8 mouse cellular contexts compared by ENCODE assay signal in the genomic region with DNA sequence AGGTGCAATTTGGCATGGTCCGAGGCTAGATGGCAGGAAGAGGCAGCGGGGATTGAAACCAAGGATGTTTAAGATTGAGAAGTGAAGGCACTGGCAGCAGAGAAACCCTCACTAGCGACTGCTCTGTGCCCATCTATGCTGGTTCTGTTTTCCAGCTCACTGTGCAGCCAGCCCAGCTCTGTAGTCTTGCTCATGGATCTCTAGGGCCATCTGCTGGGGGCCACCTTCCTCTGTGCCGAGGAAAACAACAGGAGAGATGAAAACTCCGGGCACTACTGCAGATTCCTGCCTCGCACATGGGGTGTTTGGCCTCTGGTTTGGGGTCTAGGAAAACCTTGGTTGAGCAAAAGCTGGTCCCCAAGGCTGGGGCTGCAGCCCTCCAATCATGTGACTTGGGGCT. TPM values are rescaled to one million over a fixed set of nuclear protein-coding genes. Genes with fewer than 3 reads are reported as not detected.
DNase-seq lines count a peak whose midpoint lies in the region; ATAC-seq and TF ChIP-seq lines count a peak whose summit lies in the region.

No protein-coding gene starts in this region.

- no peaks in the 10 kb centered on the region for H3K9me3 ChIP-seq in forebrain, postnatal 0 days (ENCODE audit: low read length)
- no peaks in the 10 kb centered on the region for H3K9me3 ChIP-seq in forebrain, embryonic 13.5 days (replicated peaks)
- H3K9me3 ChIP-seq in lung, postnatal 0 days (ENCODE audit: low read length) = no peaks in the 10 kb centered on the region

- WGBS in forebrain, postnatal 0 days = 36% methylated on average over 6 of the region's 6 CpGs
- 35% methylated on average over 6 of the region's 6 CpGs for WGBS in forebrain, embryonic 13.5 days
- 23% methylated on average over 6 of the region's 6 CpGs for WGBS in lung, postnatal 0 days
- WGBS in small intestine, adult 2 months = 32% methylated on average over 6 of the region's 6 CpGs

- H3K27me3 ChIP-seq in forebrain, postnatal 0 days (ENCODE audit: insufficient read depth, low read length) = no peaks in the 10 kb centered on the region
- H3K27me3 ChIP-seq in forebrain, embryonic 13.5 days = no peaks in the 10 kb centered on the region
- no peaks in the 10 kb centered on the region for H3K27me3 ChIP-seq in lung, postnatal 0 days (replicated peaks; ENCODE audit: insufficient read depth, low read length)
- no peaks in the 10 kb centered on the region for H3K27me3 ChIP-seq in small intestine, adult 2 months (ENCODE audit: control insufficient read depth, insufficient read depth, low read length)

- intact Hi-C loops in heart, postnatal 10 days (cut with DNase I) = loop anchor here (1.0 to 10.0 kb wide), 3 partner anchors 35 to 181 kb away; no protein-coding TSS in a partner anchor

- TF ChIP-seq EP300 in lung, postnatal 0 days (IDR thresholded peaks at IDR 0.05) = 0 out of 2 replicates have a peak, but pooled peaks have one; percentile 15

- no peak overlapping the region for H3K4me3 ChIP-seq in forebrain, postnatal 0 days (ENCODE audit: low read depth, low read length)
- H3K4me3 ChIP-seq in forebrain, embryonic 13.5 days = no peak overlapping the region
- no peak overlapping the region for H3K4me3 ChIP-seq in lung, postnatal 0 days (ENCODE audit: low read depth, low read length)
- no peak overlapping the region for H3K4me3 ChIP-seq in small intestine, adult 2 months (ENCODE audit: low read depth, low read length)

- H3K4me2 ChIP-seq in forebrain, postnatal 0 days (ENCODE audit: low read depth) = no peak overlapping the region
- no peak overlapping the region for H3K4me2 ChIP-seq in forebrain, embryonic 13.5 days
- H3K4me2 ChIP-seq in lung, postnatal 0 days (replicated peaks; ENCODE audit: low read depth, low read length) = no peak overlapping the region

- peak; percentile 67 for ATAC-seq in forebrain, postnatal 0 days
- ATAC-seq in forebrain, embryonic 13.5 days = no peak
- ATAC-seq in lung, postnatal 0 days = peak; percentile 31

- DNase-seq in forebrain, postnatal 0 days = no peak
- peak; percentile 59 to 65 for DNase-seq in adrenal gland, adult 18-20 months (ENCODE audit: low spot score in 2 of 2)
- DNase-seq in embryo, embryonic 9.5 days (ENCODE audit: extremely low spot score) = peak; percentile 59
- peak; percentile 80 to 82 for DNase-seq in heart, postnatal 10 days
- peak; percentile 75 for DNase-seq in layer of hippocampus, adult 9-10 months (ENCODE audit: low spot score)
- DNase-seq in lung, postnatal 0 days (ENCODE audit: low spot score) = peak; percentile 77

- TF ChIP-seq POLR2A in small intestine, adult 2 months (IDR thresholded peaks at IDR 0.05; ENCODE audit: low read depth, low read length) = no peak

- peak; percentile 71 for TF ChIP-seq CTCF in forebrain, postnatal 0 days (IDR thresholded peaks at IDR 0.05; ENCODE audit: low read depth)
- peak; percentile 93 for TF ChIP-seq CTCF in lung, postnatal 0 days (IDR thresholded peaks at IDR 0.05)
- TF ChIP-seq CTCF in small intestine, adult 2 months (IDR thresholded peaks at IDR 0.05; ENCODE audit: extremely low read depth, insufficient read length, insufficient replicate concordance, low read depth, low read length) = peak; percentile 74; the same call in 1 of the 2 replicates

- no peak overlapping the region for H3K27ac ChIP-seq in forebrain, postnatal 0 days (ENCODE audit: low read depth, low read length)
- H3K27ac ChIP-seq in forebrain, embryonic 13.5 days = no peak overlapping the region
- H3K27ac ChIP-seq in lung, postnatal 0 days (ENCODE audit: low read length) = 0 out of 2 replicates have a peak overlapping the region, but pooled peaks have one; percentile 21
- H3K27ac ChIP-seq in small intestine, adult 2 months (ENCODE audit: insufficient read depth, low read depth, low read length) = no peak overlapping the region

- H3K36me3 ChIP-seq in forebrain, postnatal 0 days (ENCODE audit: insufficient read depth) = peaks cover 8% of the 10 kb centered on the region; the same call in 1 of the 2 replicates
- peaks cover 13% of the 10 kb centered on the region; the same call in 1 of the 2 replicates for H3K36me3 ChIP-seq in forebrain, embryonic 13.5 days (ENCODE audit: poor library complexity, severe bottlenecking)
- H3K36me3 ChIP-seq in lung, postnatal 0 days (ENCODE audit: insufficient read depth, low read length) = no peaks in the 10 kb centered on the region
- peaks cover 8% of the 10 kb centered on the region; the same call in 1 of the 2 replicates for H3K36me3 ChIP-seq in small intestine, adult 2 months (ENCODE audit: control insufficient read depth, insufficient read depth, low read length)

- peaks cover 7% of the 10 kb centered on the region; the same call in 1 of the 2 replicates for H3K4me1 ChIP-seq in forebrain, postnatal 0 days (ENCODE audit: insufficient read depth)
- H3K4me1 ChIP-seq in forebrain, embryonic 13.5 days = peaks cover 11% of the 10 kb centered on the region
- H3K4me1 ChIP-seq in lung, postnatal 0 days (ENCODE audit: insufficient read depth, low read depth, low read length) = peaks cover 37% of the 10 kb centered on the region
- peaks cover 3% of the 10 kb centered on the region; the same call in 1 of the 2 replicates for H3K4me1 ChIP-seq in small intestine, adult 2 months (ENCODE audit: control insufficient read depth, insufficient read depth, insufficient read length, low read length)

- H3K9ac ChIP-seq in forebrain, postnatal 0 days = no peak overlapping the region
- no peak overlapping the region for H3K9ac ChIP-seq in forebrain, embryonic 13.5 days
- no peak overlapping the region for H3K9ac ChIP-seq in lung, postnatal 0 days (replicated peaks; ENCODE audit: low read depth)

RNA-seq across cellular contexts. Expression of a gene that starts 20.6 kb away (rescaled TPM):
- total RNA-seq in forebrain, postnatal 0 days (2014; rRNA removed) = 88.0 and 102 TPM in 2 replicates
- polyA plus RNA-seq in forebrain, postnatal 0 days (2015; fragmentation: Nextera tagmentation; extraction: Ambion mirVana) = 10.3 and 13.0 TPM in 2 replicates
- 7.4 and 10.6 TPM in 2 replicates for polyA plus RNA-seq in forebrain, embryonic 13.5 days (2015; fragmentation: Nextera tagmentation; extraction: Ambion mirVana)
- 10 to 100 TPM; 38.3 to 43.6 TPM for total RNA-seq in adrenal gland, adult 18-20 months (2021)
- total RNA-seq in heart, postnatal 10 days (2021) = 10 to 100 TPM; 25.0 to 33.3 TPM
- 21.7 and 25.7 TPM in 2 replicates for polyA plus RNA-seq in lung, postnatal 0 days (2015; fragmentation: Nextera tagmentation; extraction: Ambion mirVana)
- 34.3 and 66.7 TPM in 2 replicates for polyA plus RNA-seq in small intestine, adult 2 months (2012; rRNA removed)
